Mouse (Mus musculus) C2C12 (cell line): ENCODE measurements around the gene Olfr1290.

Experiments used
- CEBPB ChIP-seq: IDR thresholded peaks from one replicate; pipeline ENCODE4 v1.6.1; 2011; ENCODE audit warnings: low read depth, mild to moderate bottlenecking, control low read depth, moderate library complexity
- CTCF ChIP-seq: IDR thresholded peaks from one replicate; pipeline ENCODE4 v1.5.1; 2011; ENCODE audit not compliant: control insufficient read depth, insufficient read depth, insufficient read length
- FOSL1 ChIP-seq: IDR thresholded peaks from one replicate; pipeline ENCODE4 v1.8.0; 2011; ENCODE audit warnings: mild to moderate bottlenecking, low read length; ENCODE audit not compliant: poor library complexity, insufficient read depth, severe bottlenecking
- MAX ChIP-seq: IDR thresholded peaks from one replicate; pipeline ENCODE4 v1.6.1; 2011; ENCODE audit warnings: mild to moderate bottlenecking, control low read depth
- MYOD1 ChIP-seq: IDR thresholded peaks from one replicate; pipeline ENCODE4 v1.6.1; 2011; ENCODE audit warnings: low read depth; ENCODE audit not compliant: control insufficient read depth, insufficient read length
- MYOG ChIP-seq: IDR thresholded peaks from one replicate; pipeline ENCODE4 v1.6.1; 2011; ENCODE audit not compliant: control insufficient read depth, insufficient read length; ENCODE audit errors: extremely low read depth
- USF1 ChIP-seq: IDR thresholded peaks from one replicate; pipeline ENCODE4 v1.6.1; 2011; ENCODE audit warnings: low read depth, mild to moderate bottlenecking, control low read depth, moderate library complexity

- TF ChIP-seq MYOD1, result no peak
- no peak for TF ChIP-seq USF1
- no peak for TF ChIP-seq CTCF
- TF ChIP-seq MYOG, result no peak
- no peak for TF ChIP-seq MAX
- TF ChIP-seq CEBPB, result no peak
- TF ChIP-seq FOSL1, result no peak
Observed at GRCm38 (mm10) chr2:111524903-111525302, 31.3 kb upstream of the Olfr1290 start, which contains the start of gene Olfr1293-ps.
